Mouse (Mus musculus): ENCODE measurements around the gene Sec63.

DNA sequence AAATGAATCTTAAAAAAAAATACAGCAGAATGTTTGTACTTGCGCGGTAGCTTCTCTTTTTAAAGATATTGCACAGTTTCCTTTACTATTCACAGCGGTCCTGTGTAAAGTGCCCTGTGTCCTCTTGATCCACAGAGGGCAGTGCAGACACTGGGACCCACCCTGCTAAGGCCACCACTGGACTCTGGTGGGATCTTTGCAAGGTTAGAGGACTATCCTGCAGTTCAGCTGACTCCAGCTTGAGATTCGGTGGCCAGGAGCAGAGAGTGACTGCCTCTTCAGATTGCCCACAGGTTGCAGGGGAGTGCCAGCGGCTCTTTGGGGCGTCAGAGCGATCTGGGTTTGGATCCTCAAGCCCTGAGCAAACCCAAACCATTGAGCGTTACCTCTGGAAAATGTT, 967 bp upstream of the Sec63 start:
- TF ChIP-seq POLR2A (IDR thresholded peaks at IDR 0.05; ENCODE audit: insufficient read length, low read depth) (no peak), MYOD1 (IDR thresholded peaks at IDR 0.05; ENCODE audit: control insufficient read depth in 1 of 3, insufficient read length in 2 of 3, low read depth in 2 of 3) (no peak), MYOG (IDR thresholded peaks at IDR 0.05; ENCODE audit: control insufficient read depth in 1 of 3, insufficient read depth in 1 of 3, insufficient read length in 2 of 3, low read depth in 2 of 3) (no peak), MAX (IDR thresholded peaks at IDR 0.05; ENCODE audit: low read depth) (no peak), USF1 (IDR thresholded peaks at IDR 0.05; ENCODE audit: low read depth) (no peak), POLR2AphosphoS2 (IDR thresholded peaks at IDR 0.05; ENCODE audit: insufficient read length, low read depth) (no peak), TCF3 (IDR thresholded peaks at IDR 0.05; ENCODE audit: insufficient read length, low read depth) (no peak), TCF12 (IDR thresholded peaks at IDR 0.05; ENCODE audit: insufficient read depth, poor library complexity, severe bottlenecking) (no peak), CEBPB (IDR thresholded peaks at IDR 0.05; ENCODE audit: insufficient read depth, poor library complexity, severe bottlenecking) (no peak), SRF (IDR thresholded peaks at IDR 0.05; ENCODE audit: control insufficient read depth, insufficient read length, low read depth) (no peak), REST (IDR thresholded peaks at IDR 0.05; ENCODE audit: insufficient read depth, insufficient read length) (no peak)

Measured in myocyte (in vitro differentiated cells).